Mouse (Mus musculus) liver, adult 2 months (tissue): ENCODE results near the gene Plcz1. TPM values are rescaled to one million over a fixed set of nuclear protein-coding genes. Genes with fewer than 3 reads are reported as not detected.

ENCODE experiments used
- DNase-seq: peaks from one replicate; pipeline ENCODE4 v3.0.0-alpha.2; 2011; ENCODE audit warnings: low read depth, low spot score; ENCODE audit errors: extremely low read depth
- H3K27ac ChIP-seq: fragments of 200-500 bp; replicated peaks from 2 replicates; pipeline ENCODE4 v1.5.1; 2012; ENCODE audit warnings: low read depth, mild to moderate bottlenecking, control low read depth, inconsistent platforms, low read length; ENCODE audit not compliant: insufficient read depth
- H3K27me3 ChIP-seq: fragments of 200-500 bp; 2 replicates; pipeline ENCODE4 v1.6.1; 2012; ENCODE audit warnings: mild to moderate bottlenecking, moderate library complexity, low read length, inconsistent platforms; ENCODE audit not compliant: control insufficient read depth, insufficient read depth
- H3K36me3 ChIP-seq: fragments of 200-500 bp; 2 replicates; pipeline ENCODE4 v1.6.1; 2012; ENCODE audit warnings: low read length, inconsistent platforms; ENCODE audit not compliant: control insufficient read depth, insufficient read depth
- H3K4me1 ChIP-seq: fragments of 200-500 bp; 2 replicates; pipeline ENCODE4 v1.6.1; 2011; ENCODE audit warnings: low read length; ENCODE audit not compliant: control insufficient read depth, insufficient read depth
- H3K4me3 ChIP-seq: fragments of 200-500 bp; 2 replicates; pipeline ENCODE4 v1.5.1; 2011; ENCODE audit warnings: low read depth, mild to moderate bottlenecking, control low read depth, low read length, moderate library complexity; ENCODE audit not compliant: insufficient read depth
- H3K79me2 ChIP-seq: fragments of 200-500 bp; 2 replicates; pipeline ENCODE4 v1.6.1; 2012; ENCODE audit warnings: inconsistent platforms, mild to moderate bottlenecking, low read length, moderate library complexity; ENCODE audit not compliant: control insufficient read depth, insufficient read depth
- H3K9ac ChIP-seq: fragments of 200-500 bp; 2 replicates; pipeline ENCODE4 v1.6.1; 2012; ENCODE audit warnings: low read depth, mild to moderate bottlenecking, control low read depth, inconsistent platforms, low read length
- CTCF ChIP-seq: fragments of 200-500 bp; IDR thresholded peaks from 2 replicates; pipeline ENCODE4 v1.5.1; 2011; ENCODE audit warnings: low read depth, low read length, control low read depth
- POLR2A ChIP-seq: fragments of 200-500 bp; IDR thresholded peaks from 2 replicates; pipeline ENCODE4 v1.6.1; 2011; ENCODE audit warnings: low read length, control low read depth; ENCODE audit not compliant: insufficient read depth; ENCODE audit errors: extremely low read depth
- WGBS: fragments of 180-500 bp; shearing (Covaris S2); methylation state at CpG from one replicate; pipeline ENCODE4 v1.1.7; 2018; 5-methylcytosine and 5-hydroxymethylcytosine counted together
- polyA plus RNA-seq: library from polyadenylated mRNA; depleted of rRNA; stranded (reverse); fragments of >200 nt; gene quantifications from 2 replicates; pipeline ENCODE4 v1.2.3, GENCODE M21; 2012; rRNA removed
- total RNA-seq: library from RNA; depleted of rRNA; stranded (reverse); fragments of >200 nt; gene quantifications from 2 replicates; pipeline ENCODE4 v1.2.3, GENCODE M21; 2014; rRNA removed

The Plcz1 gene
- not detected in 2 replicates for total RNA-seq
- polyA plus RNA-seq: not detected in 2 replicates

- no peaks in the 10 kb centered on the region for H3K79me2 ChIP-seq
- no peak within 1 kb of the TSS for H3K4me3 ChIP-seq
Measured at GRCm38 (mm10) chr6:140041357-140041756, at the start of gene Plcz1. TSS of gene Plcz1 (minus strand) at chr6:140041457.

GRCm38 (mm10) chr6:140089855-140090254, 48.6 kb upstream of the Plcz1 start:
- Histone ChIP-seq H3K4me3 (no peak overlapping the region), H3K4me1 (peaks cover 2% of the 10 kb centered on the region; the same call in 1 of the 2 replicates), H3K9ac (no peak overlapping the region), H3K27ac (no peak overlapping the region), H3K36me3 (no peaks in the 10 kb centered on the region), H3K79me2 (no peaks in the 10 kb centered on the region), H3K27me3 (no peaks in the 10 kb centered on the region)
- no peak for DNase-seq
- no peak for TF ChIP-seq CTCF
- TF ChIP-seq POLR2A: no peak
- whole genome bisulfite sequencing: 89% methylated on average over 5 of the region's 5 CpGs

More at GRCm38 (mm10) chr6:140041357-140041756, at the start of gene Plcz1:
- 93% methylated on average over 5 of the region's 5 CpGs for WGBS
- no peak for DNase-seq
- H3K36me3 ChIP-seq: no peaks in the 10 kb centered on the region
- H3K4me1 ChIP-seq: no peaks in the 10 kb centered on the region
- H3K9ac ChIP-seq: no peak within 1 kb of the TSS
- no peak within 1 kb of the TSS for H3K27ac ChIP-seq
- no peaks in the 10 kb centered on the region for H3K27me3 ChIP-seq
- no peak for TF ChIP-seq CTCF
- no peak for TF ChIP-seq POLR2A

DNA sequence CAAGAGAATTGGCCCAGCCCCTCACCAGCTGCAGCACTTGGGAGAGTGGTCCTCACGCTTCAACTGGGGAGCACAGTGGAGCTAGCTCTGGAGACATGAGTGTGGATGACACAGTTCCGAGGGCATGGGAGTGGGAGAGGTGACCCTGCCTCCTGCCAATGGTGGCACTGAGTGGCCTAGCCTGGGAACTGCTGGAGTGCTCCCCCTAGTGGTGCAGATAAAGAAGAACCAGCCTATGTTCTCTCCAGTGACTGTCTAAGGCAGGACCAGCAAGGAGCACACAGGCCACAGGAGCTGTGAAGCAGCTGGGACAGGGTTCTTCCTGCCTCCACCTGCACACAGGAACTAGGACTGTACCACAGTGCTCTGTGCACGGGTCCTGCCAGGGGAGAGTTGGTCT, 40.5 kb upstream of the Plcz1 start:
- Histone ChIP-seq H3K9ac (no peak overlapping the region), H3K4me3 (no peak overlapping the region), H3K27ac (no peak overlapping the region), H3K27me3 (no peaks in the 10 kb centered on the region), H3K4me1 (no peaks in the 10 kb centered on the region), H3K36me3 (no peaks in the 10 kb centered on the region), H3K79me2 (no peaks in the 10 kb centered on the region)
- TF ChIP-seq POLR2A (no peak), CTCF (peak; percentile 77)
- peak; percentile 16 for DNase-seq
- 78% methylated on average over 3 of the region's 3 CpGs for WGBS

- no peaks in the 10 kb centered on the region for H3K79me2 ChIP-seq
- WGBS: 91% methylated on average over 7 of the region's 7 CpGs
- no peak overlapping the region for H3K9ac ChIP-seq
- H3K36me3 ChIP-seq: no peaks in the 10 kb centered on the region
- no peak overlapping the region for H3K4me3 ChIP-seq
- H3K27ac ChIP-seq: no peak overlapping the region
- no peak for TF ChIP-seq CTCF
- TF ChIP-seq POLR2A: no peak
- no peaks in the 10 kb centered on the region for H3K27me3 ChIP-seq
- no peak for DNase-seq
- no peaks in the 10 kb centered on the region for H3K4me1 ChIP-seq
Measured at GRCm38 (mm10) chr6:140080933-140081332, 39.7 kb upstream of the Plcz1 start.

GRCm38 (mm10) chr6:140069177-140069576, 27.9 kb upstream of the Plcz1 start:
- Histone ChIP-seq H3K27me3 (no peaks in the 10 kb centered on the region), H3K9ac (no peak overlapping the region), H3K79me2 (no peaks in the 10 kb centered on the region), H3K4me1 (no peaks in the 10 kb centered on the region), H3K4me3 (no peak overlapping the region), H3K27ac (no peak overlapping the region), H3K36me3 (no peaks in the 10 kb centered on the region)
- WGBS: 92% methylated on average over 8 of the region's 8 CpGs
- no peak for DNase-seq
- TF ChIP-seq POLR2A (no peak), CTCF (no peak)

DNA sequence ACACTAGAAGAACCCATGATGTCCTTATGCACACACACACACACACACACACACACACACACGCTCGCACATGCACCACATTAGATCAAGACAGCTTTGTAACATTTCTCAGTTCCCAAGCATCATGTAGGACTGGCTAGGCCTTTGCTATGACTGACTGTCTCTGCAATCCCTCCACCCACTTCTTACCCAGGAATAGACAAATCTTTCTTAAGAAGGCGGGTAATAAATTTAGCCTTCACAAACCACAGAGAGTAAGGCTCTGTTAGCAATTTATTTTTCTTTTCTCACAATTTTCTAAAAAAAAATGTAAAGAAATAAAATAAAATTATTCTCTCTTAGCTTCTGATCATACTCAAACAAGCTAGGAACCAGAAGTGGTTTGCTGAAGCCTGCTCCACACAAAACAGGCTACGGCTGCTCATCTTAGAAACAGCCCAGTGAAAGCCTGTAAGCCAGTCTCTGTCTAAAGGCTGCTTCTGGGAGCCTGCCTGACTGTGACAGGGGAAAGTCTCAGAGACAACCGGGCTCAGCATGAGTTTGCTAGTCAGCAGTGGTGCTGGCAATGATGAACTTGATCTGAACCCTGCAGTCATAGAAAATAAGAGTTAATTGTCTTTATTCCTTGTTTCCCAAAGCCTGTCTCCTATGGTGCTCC, 13.1 kb upstream of the Plcz1 start:
- no peaks in the 10 kb centered on the region for H3K79me2 ChIP-seq
- WGBS: 85% methylated on average over 5 of the region's 5 CpGs
- TF ChIP-seq CTCF (no peak), POLR2A (no peak)
- H3K4me3 ChIP-seq: no peak overlapping the region
- H3K27ac ChIP-seq: no peak overlapping the region
- H3K36me3 ChIP-seq: no peaks in the 10 kb centered on the region
- no peaks in the 10 kb centered on the region for H3K27me3 ChIP-seq
- DNase-seq: no peak
- H3K9ac ChIP-seq: no peak overlapping the region
- H3K4me1 ChIP-seq: peaks cover 4% of the 10 kb centered on the region; the same call in 1 of the 2 replicates
